Mouse (Mus musculus): ENCODE results near the gene Polr3h.

DNA sequence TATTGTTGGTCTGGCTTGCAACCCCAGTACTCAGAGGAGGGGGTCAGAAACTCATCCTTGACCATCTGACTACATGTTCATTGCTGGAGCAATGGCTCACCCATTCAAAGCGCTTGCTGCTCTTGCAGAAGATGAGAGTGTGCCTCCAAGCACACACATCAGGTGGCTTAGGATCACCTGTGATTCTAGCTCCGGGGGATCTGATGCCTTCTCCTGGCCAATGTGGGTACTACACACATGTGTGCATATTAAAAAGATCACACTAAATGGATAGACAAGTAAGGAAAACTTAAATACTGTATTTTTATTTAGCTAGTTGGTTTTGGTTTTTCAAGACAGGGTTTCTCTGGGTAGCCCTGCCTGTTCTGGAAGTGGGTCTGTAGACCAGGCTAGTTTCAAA, 15.0 kb upstream of the Polr3h start:
- TF ChIP-seq CHD2 (IDR thresholded peaks at IDR 0.05; ENCODE audit: low read depth, low read length) (no peak), ZNF384 (IDR thresholded peaks at IDR 0.05; ENCODE audit: low read depth, low read length) (no peak), MAFK (IDR thresholded peaks at IDR 0.05; ENCODE audit: insufficient read depth, low read depth, low read length) (no peak), HCFC1 (IDR thresholded peaks at IDR 0.05; ENCODE audit: borderline replicate concordance, insufficient read depth, low read length) (no peak), ZC3H11A (IDR thresholded peaks at IDR 0.05; ENCODE audit: borderline replicate concordance, low read depth, low read length) (no peak)

All from ES-E14 (cell line).